Mouse (Mus musculus): ENCODE measurements around the gene Abcg1.
A peak's percentile ranks its signal among the peaks of the same experiment; 100 is the strongest.

DNA sequence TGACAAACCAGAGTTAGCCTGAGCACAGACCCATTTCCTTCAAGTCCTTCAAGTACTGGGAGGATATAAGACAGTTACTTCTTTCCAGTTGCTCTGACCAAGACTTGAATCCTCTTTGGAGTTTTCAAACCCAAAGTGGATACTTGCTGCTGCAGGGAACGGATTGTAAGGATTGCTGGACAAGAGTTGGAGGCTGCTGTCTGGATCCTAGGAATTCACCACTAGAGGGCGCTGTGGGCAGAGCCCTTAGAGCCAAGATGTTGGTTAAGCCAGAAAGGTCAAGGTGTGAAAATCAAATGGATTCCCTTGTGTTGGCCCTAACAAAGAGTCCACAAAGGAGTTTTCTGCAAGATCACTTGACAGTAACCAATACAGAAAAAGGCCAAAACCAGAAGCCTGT lies 38.0 kb upstream of the Abcg1 start:
- TF ChIP-seq POLR2A (IDR thresholded peaks at IDR 0.05; ENCODE audit: insufficient read depth, low read length) (no peak), CTCF (IDR thresholded peaks at IDR 0.05; ENCODE audit: low read depth, low read length) (peak; percentile 82), EP300 (IDR thresholded peaks at IDR 0.05; ENCODE audit: insufficient read depth, low read depth, low read length) (no peak)
